Mouse (Mus musculus): ENCODE results near the gene Arfgap1.

DNA sequence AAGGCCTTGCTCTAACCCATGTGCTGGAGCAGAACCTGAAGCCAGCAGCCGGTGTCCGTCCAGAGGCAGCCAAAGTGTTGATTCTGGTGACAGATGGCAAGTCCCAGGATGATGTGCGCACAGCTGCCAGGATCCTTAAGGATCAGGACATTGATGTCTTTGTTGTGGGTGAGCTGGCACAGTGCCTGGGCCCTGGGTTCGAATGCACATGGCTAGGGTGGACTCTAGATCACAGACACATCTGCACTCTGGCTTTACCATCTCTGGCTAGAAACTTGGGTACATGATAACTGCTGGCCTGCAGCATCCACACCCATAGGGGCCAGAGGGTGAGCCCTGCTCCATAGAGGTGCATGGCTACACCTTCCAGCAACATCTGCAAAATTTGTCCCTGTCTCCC lies 28.4 kb downstream of the Arfgap1 start:
- TF ChIP-seq CTCF (IDR thresholded peaks at IDR 0.05; ENCODE audit: extremely low read depth, insufficient read length, insufficient replicate concordance, low read depth, low read length) = no peak
- TF ChIP-seq POLR2A (IDR thresholded peaks at IDR 0.05; ENCODE audit: low read depth, low read length) = no peak

Data from small intestine, adult 2 months (tissue).